Mouse (Mus musculus): ENCODE results near the gene Hdac11. TPM values are rescaled to one million over a fixed set of nuclear protein-coding genes. Genes with fewer than 3 reads are reported as not detected.

Hdac11 gene
- polyA plus RNA-seq, 1 experiment from 2014 or later, result 28.8 TPM

DNA sequence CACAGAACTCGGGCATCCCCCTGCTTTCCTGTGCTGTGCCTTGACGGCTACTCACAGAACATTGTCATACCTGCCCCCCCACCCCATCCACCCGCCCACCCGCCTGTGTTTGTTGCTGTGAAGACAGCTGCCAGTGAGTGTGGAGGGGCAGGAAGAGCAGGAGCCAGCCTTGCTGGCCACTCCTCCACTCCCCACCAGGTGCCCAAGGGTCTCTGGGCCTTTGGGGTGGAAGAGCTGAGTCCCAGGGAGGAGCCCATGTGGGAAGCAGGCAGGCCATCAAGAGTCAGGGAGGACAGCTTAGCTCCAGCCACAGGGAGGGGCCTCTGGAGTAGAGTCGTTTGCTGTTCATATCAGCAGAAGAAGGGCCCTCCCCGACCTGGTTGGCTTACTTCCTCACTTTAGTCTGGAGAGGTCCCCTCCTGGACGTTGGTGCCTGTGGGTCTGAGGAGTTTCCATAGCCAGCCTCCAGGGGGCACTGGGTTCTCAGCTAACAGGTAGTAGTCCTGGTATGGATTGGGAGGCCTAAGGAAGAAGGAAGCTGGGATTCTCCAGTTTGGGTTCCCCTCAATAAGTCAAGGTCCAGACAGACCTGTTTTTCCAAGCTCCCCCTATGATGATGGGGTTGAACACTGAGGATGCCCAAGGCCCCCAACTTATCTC, 16.9 kb downstream of the Hdac11 start:
- H3K9ac ChIP-seq (replicated peaks), result no peak overlapping the region
- H3K27me3 ChIP-seq, result no peaks in the 10 kb centered on the region
- no peaks in the 10 kb centered on the region for H3K4me1 ChIP-seq (replicated peaks)

DNA sequence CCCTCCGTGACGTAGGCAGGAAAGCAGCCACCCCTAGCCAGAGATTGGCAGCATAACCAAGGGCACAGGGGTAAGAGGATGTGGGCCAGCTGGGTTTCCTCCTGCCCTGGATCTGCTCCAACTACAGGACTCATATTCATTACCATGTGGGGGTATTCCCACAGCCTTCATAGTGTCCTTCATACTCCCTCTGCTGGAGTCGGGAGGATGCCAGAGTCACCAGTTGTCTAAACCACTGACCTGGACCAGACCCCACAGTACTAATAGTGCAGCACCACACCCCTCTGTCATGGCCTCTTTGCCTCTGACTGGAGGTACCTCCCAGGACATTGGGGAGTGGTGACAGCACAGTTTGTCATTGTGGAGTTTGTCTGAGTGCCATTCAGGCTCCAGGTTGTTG, 17.7 kb downstream of the Hdac11 start:
- Histone ChIP-seq H3K27ac (no peak overlapping the region), H3K27me3 (no peaks in the 10 kb centered on the region), H3K4me1 (replicated peaks) (no peaks in the 10 kb centered on the region), H3K4me3 (replicated peaks) (no peak overlapping the region), H3K36me3 (peaks cover 43% of the 10 kb centered on the region), H3K9me3 (no peaks in the 10 kb centered on the region), H3K4me2 (replicated peaks) (no peak overlapping the region), H3K9ac (replicated peaks) (no peak overlapping the region)
- WGBS, result 86% methylated on average over 3 of the region's 3 CpGs
- ATAC-seq, result no peak

More for the DNA sequence above, 16.9 kb downstream of the Hdac11 start:
- H3K4me2 ChIP-seq (replicated peaks), result no peak overlapping the region
- H3K36me3 ChIP-seq, result peaks cover 51% of the 10 kb centered on the region
- no peaks in the 10 kb centered on the region for H3K9me3 ChIP-seq
- ATAC-seq, result peak; percentile 53; the same call in 1 of the 2 replicates
- no peak overlapping the region for H3K27ac ChIP-seq
- WGBS, result 55% methylated on average over 7 of the region's 7 CpGs
- H3K4me3 ChIP-seq (replicated peaks), result no peak overlapping the region

DNA sequence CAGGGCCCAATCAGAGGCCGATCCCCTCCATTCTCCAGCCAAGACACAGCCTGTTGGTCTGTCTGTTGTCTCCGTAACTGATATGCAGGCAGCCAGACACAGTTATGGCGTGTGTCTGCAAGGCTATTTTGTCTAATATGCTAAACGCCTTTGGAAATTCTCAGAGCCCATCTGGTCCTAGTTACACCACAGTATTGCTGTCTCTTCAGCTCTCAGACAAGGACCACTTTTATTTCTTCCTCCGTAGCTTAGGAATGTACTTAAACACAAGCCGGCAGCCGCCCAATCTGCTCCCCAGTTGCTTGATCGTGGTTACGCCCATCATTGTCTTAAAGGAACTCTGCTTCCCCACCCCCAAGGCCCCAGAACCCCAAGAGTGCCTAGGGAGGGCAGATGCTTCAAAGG, 24.3 kb downstream of the Hdac11 start:
- H3K27ac ChIP-seq, result no peak overlapping the region
- H3K4me2 ChIP-seq (replicated peaks), result no peak overlapping the region
- ATAC-seq, result no peak
- H3K9me3 ChIP-seq, result no peaks in the 10 kb centered on the region
- H3K27me3 ChIP-seq, result no peaks in the 10 kb centered on the region
- H3K4me1 ChIP-seq (replicated peaks), result peaks cover 10% of the 10 kb centered on the region; the same call in 1 of the 2 replicates
- H3K36me3 ChIP-seq, result no peaks in the 10 kb centered on the region
- H3K9ac ChIP-seq (replicated peaks), result no peak overlapping the region
- 68% methylated on average over 9 of the region's 9 CpGs for WGBS
- H3K4me3 ChIP-seq (replicated peaks), result no peak overlapping the region

DNA sequence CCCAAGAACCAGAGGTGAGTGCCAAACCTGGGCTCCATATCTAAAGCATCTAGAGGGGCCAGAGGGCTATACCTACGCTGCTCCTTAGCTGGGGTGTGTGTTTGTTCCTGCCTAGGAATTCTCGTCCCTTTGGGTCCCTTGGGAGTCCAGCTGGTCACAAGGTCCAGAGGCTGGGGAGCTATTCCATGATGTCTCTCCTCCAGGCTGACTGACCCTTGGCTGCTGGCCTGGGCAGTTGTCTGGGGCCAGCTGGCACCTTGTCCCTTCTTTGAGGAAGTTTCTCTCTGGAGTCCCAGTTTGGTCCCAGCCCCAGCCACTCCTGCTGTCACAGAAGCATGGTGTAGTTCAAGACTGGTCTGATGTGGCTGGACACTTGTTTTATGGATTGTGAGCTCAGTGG, 24.9 kb downstream of the Hdac11 start:
- Histone ChIP-seq H3K4me3 (replicated peaks) (no peak overlapping the region), H3K27me3 (no peaks in the 10 kb centered on the region), H3K9me3 (no peaks in the 10 kb centered on the region), H3K9ac (replicated peaks) (no peak overlapping the region), H3K27ac (no peak overlapping the region), H3K4me2 (replicated peaks) (no peak overlapping the region), H3K4me1 (replicated peaks) (peaks cover 10% of the 10 kb centered on the region; the same call in 1 of the 2 replicates), H3K36me3 (no peaks in the 10 kb centered on the region)
- WGBS, result 81% methylated on average over 2 of the region's 2 CpGs
- ATAC-seq, result no peak

DNA sequence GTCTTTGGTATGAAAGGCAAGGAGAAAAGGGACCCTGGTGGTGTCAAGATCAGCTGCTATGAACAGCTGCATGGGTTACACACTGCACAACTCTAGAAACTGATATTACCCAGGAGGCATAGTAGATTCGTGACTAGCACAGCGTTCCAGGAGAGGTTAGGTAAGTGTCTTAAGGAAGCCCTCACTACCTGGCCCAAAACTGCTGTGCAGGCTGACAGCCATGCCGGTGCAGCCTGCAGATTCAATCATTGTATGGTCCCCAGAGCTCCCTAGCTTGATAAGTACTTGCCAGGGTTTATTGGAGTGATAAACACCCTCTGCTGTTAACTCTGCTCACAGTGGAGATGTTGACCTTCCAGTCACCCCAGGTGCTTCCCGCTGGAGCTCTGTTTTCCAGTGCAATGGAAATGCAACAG, 25.6 kb downstream of the Hdac11 start:
- Histone ChIP-seq H3K27me3 (no peaks in the 10 kb centered on the region), H3K4me2 (replicated peaks) (no peak overlapping the region), H3K9ac (replicated peaks) (no peak overlapping the region), H3K9me3 (no peaks in the 10 kb centered on the region), H3K4me1 (replicated peaks) (peaks cover 10% of the 10 kb centered on the region; the same call in 1 of the 2 replicates), H3K27ac (no peak overlapping the region), H3K4me3 (replicated peaks) (no peak overlapping the region), H3K36me3 (no peaks in the 10 kb centered on the region)
- 87% methylated on average over 4 of the region's 4 CpGs for WGBS
- ATAC-seq, result no peak

DNA sequence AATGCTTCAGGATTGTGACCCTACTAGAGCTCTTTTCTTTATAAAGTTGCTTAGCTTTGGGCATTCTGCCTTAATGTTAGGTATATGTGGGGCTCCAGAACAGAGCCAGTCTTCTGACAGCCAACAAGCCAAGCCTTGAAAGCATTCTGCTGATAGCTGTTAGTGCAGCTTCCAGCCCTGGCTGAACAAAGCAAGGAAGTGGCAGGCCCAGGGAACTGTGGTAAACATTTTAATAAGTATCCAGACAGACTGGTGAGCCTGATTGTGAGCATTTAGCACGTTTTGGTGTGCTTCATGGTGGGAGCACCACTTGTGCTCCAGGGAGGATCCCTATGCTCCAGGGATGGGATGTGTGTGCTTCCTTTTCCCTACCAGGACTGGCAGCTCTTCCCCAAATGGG, 26.6 kb downstream of the Hdac11 start:
- no peak overlapping the region for H3K9ac ChIP-seq (replicated peaks)
- H3K36me3 ChIP-seq, result no peaks in the 10 kb centered on the region
- no peaks in the 10 kb centered on the region for H3K27me3 ChIP-seq
- no peak overlapping the region for H3K4me3 ChIP-seq (replicated peaks)
- no peak overlapping the region for H3K4me2 ChIP-seq (replicated peaks)
- H3K27ac ChIP-seq, result no peak overlapping the region
- no peak for ATAC-seq
- no peaks in the 10 kb centered on the region for H3K9me3 ChIP-seq
- WGBS, result 44% methylated on average over 1 of the region's 1 CpGs
- peaks cover 10% of the 10 kb centered on the region; the same call in 1 of the 2 replicates for H3K4me1 ChIP-seq (replicated peaks)

DNA sequence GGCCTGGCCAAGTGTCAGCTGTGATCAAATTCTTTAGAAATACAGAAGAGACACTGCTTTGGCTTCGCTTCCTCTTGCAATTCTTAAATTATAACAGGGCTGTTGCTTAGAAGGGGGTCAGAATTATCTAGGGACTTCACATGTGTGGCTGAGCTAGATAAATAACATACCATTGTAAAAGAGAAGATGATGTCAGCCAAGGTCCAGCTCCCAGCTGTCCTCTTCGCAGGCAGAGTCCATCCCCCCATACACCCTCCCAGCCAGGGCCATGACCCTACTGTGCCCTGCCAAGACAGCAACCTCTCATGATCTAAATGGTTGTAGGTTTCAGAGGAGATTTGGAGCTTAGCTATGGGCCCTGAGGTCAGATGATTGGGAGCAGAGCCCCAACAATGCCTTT, 27.5 kb downstream of the Hdac11 start:
- no peak overlapping the region for H3K9ac ChIP-seq (replicated peaks)
- 73% methylated on average over 2 of the region's 2 CpGs for WGBS
- no peaks in the 10 kb centered on the region for H3K9me3 ChIP-seq
- no peaks in the 10 kb centered on the region for H3K27me3 ChIP-seq
- H3K27ac ChIP-seq, result no peak overlapping the region
- H3K4me2 ChIP-seq (replicated peaks), result no peak overlapping the region
- no peaks in the 10 kb centered on the region for H3K36me3 ChIP-seq
- no peak for ATAC-seq
- H3K4me1 ChIP-seq (replicated peaks), result peaks cover 10% of the 10 kb centered on the region; the same call in 1 of the 2 replicates
- H3K4me3 ChIP-seq (replicated peaks), result no peak overlapping the region

DNA sequence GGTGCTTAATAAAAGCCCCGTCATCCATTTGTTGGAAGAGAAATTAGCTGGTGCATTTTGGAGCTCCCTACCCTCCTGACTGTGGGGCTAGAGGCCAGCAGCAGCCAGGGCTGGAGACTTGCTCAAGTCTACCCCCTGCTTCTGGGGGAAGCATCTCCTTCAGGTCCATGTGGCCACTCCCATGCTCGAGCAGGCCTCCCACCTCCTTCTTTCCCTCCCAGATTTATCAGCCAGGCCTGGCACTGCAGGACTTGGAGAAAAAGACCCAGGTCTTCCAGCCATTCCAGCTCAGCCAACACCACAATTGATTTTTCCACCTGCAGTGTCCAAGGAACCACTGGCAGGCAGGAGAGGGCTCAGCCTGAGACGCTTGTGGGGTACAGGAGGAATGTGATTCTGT, 28.3 kb downstream of the Hdac11 start:
- Histone ChIP-seq H3K4me1 (replicated peaks) (peaks cover 10% of the 10 kb centered on the region; the same call in 1 of the 2 replicates), H3K27me3 (no peaks in the 10 kb centered on the region), H3K27ac (no peak overlapping the region), H3K9ac (replicated peaks) (no peak overlapping the region), H3K4me2 (replicated peaks) (no peak overlapping the region), H3K9me3 (no peaks in the 10 kb centered on the region), H3K36me3 (no peaks in the 10 kb centered on the region), H3K4me3 (replicated peaks) (no peak overlapping the region)
- 75% methylated on average over 3 of the region's 3 CpGs for WGBS
- ATAC-seq, result no peak

DNA sequence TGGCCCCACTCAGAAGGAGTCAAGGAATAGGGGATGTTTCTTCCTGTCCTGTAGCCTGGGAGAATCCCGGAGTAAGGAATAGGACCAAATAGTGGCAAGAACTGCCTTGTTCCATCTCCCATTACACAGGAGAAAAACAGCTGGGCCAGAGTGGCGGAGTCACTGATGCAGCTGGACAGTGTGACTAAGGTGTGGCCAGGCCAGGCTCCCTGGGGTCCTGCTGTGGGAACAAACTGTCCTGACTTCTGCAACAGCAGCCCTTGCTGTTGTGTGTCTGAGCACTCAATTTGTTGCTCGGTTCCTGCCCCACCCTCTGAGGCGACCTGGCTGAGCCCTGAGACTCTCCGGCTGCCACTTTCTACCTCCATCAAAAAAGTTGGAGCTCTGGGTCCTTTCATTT, 29.0 kb downstream of the Hdac11 start:
- WGBS, result 92% methylated on average over 5 of the region's 5 CpGs
- no peak overlapping the region for H3K4me2 ChIP-seq (replicated peaks)
- no peaks in the 10 kb centered on the region for H3K27me3 ChIP-seq

DNA sequence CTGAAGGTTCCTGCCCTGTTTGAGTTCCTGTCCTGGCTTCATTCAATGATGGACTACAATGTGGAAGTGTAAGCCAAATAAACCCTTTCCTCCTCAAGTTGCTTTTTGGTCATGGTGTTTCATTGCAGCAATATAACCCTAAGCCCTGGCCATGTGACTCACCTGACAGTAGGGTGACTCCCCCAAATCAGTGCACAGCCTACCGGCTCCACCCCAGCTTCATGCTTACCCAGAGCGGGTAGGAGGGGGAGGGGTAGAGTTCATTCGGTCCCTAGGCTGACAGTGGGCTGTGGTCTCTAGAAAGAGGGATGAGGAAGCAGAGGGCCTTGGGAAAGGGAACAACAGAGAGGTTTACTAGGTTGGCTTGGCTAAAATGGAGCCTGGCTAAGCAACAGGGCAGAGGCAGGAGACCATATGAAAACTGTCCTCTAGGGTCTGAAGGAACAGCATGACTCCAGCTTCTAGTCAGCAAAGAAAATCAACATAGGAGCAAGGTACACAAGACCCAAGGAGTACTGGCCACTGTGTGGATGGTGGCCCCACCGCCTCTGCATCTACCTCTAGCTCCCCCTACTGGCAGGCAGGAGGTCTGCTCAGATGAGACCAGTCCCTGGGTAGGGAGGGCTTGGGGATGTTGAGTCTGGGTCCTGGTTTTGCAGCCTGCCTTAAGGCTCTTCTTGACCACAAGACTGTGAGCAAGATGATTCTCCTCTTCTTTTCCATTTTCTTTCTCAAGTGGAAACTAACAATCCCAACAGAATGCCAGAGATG, 29.9 kb downstream of the Hdac11 start:
- H3K27ac ChIP-seq, result no peak overlapping the region
- ATAC-seq, result no peak
- 57% methylated on average over 4 of the region's 4 CpGs for WGBS

More for the DNA sequence above, 29.0 kb downstream of the Hdac11 start:
- H3K4me3 ChIP-seq (replicated peaks), result no peak overlapping the region
- H3K9me3 ChIP-seq, result no peaks in the 10 kb centered on the region
- no peak overlapping the region for H3K27ac ChIP-seq
- peaks cover 8% of the 10 kb centered on the region; the same call in 1 of the 2 replicates for H3K4me1 ChIP-seq (replicated peaks)
- ATAC-seq, result no peak
- H3K9ac ChIP-seq (replicated peaks), result no peak overlapping the region
- H3K36me3 ChIP-seq, result no peaks in the 10 kb centered on the region

DNA sequence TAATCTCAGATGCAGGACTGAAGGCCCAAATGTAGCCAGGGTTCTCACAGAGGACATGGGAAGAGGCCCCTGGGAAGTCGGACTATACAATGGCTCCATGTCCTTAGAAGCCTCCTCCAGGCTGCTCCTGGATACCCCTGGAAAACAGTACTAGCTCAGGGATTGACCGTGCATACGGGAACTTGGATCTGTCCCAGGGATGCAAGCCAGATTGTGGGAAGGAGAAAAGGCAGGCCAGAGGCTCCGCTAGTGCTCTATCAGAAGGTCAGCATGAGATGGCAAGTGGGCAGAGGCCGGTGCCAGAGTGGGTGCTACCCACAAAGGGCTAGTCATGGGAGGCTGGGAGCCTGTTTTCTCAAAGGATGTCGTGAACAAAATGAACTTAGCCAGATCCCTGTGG, 30.5 kb downstream of the Hdac11 start:
- H3K9me3 ChIP-seq, result no peaks in the 10 kb centered on the region

More for the DNA sequence above, 29.9 kb downstream of the Hdac11 start:
- no peak overlapping the region for H3K4me3 ChIP-seq (replicated peaks)
- H3K36me3 ChIP-seq, result no peaks in the 10 kb centered on the region
- H3K27me3 ChIP-seq, result no peaks in the 10 kb centered on the region
- no peak overlapping the region for H3K4me2 ChIP-seq (replicated peaks)
- H3K4me1 ChIP-seq (replicated peaks), result no peaks in the 10 kb centered on the region
- H3K9ac ChIP-seq (replicated peaks), result no peak overlapping the region
- H3K9me3 ChIP-seq, result no peaks in the 10 kb centered on the region

DNA sequence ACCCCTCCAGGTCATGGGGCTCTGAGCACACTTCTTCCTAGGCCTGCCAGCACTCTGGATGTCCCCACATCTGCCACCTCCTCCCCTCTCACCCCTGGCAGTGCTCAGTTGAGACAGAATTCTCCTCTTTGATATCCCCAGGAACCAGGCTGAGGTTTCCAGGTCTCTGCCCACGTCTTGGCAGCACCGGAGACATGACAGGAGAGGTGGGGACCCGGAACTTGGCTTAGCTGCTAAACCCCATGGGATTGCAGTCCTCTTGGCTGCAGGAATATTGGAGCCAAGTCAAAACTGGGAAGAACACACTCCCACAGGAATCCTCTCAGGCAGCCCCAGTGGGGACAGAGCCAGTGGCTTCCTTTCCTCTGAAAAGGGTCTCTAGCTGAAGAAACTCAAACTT, 31.4 kb downstream of the Hdac11 start:
- 75% methylated on average over 3 of the region's 3 CpGs for WGBS

More for the DNA sequence above, 30.5 kb downstream of the Hdac11 start:
- no peaks in the 10 kb centered on the region for H3K27me3 ChIP-seq
- H3K4me3 ChIP-seq (replicated peaks), result no peak overlapping the region
- H3K36me3 ChIP-seq, result no peaks in the 10 kb centered on the region
- ATAC-seq, result no peak
- no peak overlapping the region for H3K27ac ChIP-seq
- H3K4me2 ChIP-seq (replicated peaks), result no peak overlapping the region
- H3K9ac ChIP-seq (replicated peaks), result no peak overlapping the region
- H3K4me1 ChIP-seq (replicated peaks), result no peaks in the 10 kb centered on the region
- 89% methylated on average over 6 of the region's 6 CpGs for WGBS

More for the DNA sequence above, 31.4 kb downstream of the Hdac11 start:
- no peak for ATAC-seq
- Histone ChIP-seq H3K9ac (replicated peaks) (no peak overlapping the region), H3K27ac (no peak overlapping the region), H3K4me1 (replicated peaks) (no peaks in the 10 kb centered on the region), H3K27me3 (no peaks in the 10 kb centered on the region), H3K4me3 (replicated peaks) (no peak overlapping the region), H3K9me3 (no peaks in the 10 kb centered on the region), H3K4me2 (replicated peaks) (no peak overlapping the region), H3K36me3 (no peaks in the 10 kb centered on the region)

All from midbrain, embryonic 13.5 days (tissue).